Mouse (Mus musculus): ENCODE measurements at regions not wholly inside any gene's neighbourhood (a gene's known extent, or its start where the extent isn't known, plus 50 kb on each side); places are given as distances from the start of the nearest gene placed in this dataset.

GRCm38 (mm10) chr1:92731353-92732282 is 83.0 kb upstream of the Otos start:
- no peak for DNase-seq (ENCODE audit: low spot score in 2 of 2)

DNA sequence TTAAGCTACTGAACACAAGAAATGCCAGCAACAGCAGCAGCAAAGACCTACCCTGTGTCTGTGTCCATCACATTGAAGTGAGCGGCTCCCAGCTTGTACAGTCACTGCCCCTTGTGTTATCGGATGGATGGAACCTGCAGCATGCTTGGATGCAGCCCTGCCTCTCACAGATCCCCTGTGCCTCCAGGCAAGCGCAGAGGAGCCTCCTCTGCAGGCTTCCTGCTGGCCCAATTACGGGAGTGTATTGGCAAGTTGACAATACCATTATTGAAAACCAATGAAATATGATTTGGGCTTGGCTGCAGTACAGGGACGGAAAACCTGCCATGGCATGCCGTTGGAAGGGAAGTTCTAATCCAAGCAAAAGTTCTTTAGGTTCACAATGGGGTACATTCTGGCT is 81.9 kb upstream of the Otos start:
- peak; percentile 56 to 74 for DNase-seq (ENCODE audit: low spot score in 2 of 2)

GRCm38 (mm10) chr1:92727961-92728360 is 79.3 kb upstream of the Otos start:
- DNase-seq (ENCODE audit: low spot score in 2 of 2): peak in 1 of 2 experiments; percentile 55

DNA sequence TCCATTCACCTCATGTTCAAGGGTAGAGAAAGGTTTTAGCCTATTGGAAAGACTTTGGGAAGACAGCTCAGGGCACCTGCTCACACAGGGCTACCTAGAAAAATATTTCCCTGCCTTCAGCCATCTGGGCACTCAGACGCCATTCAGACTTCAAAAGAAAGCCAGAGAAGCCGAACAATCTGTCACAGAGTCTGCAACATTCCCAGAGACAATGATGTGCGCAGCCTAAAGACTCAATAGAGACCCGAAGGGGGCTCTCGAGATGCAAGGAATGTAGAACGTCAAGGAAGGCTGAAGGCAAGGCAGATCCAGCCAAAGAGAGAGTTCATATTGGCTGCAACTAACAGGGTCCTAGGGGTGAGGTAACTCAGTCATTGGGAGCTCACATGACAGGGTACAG is 78.7 kb upstream of the Otos start:
- no peak for DNase-seq (ENCODE audit: low spot score in 2 of 2)

GRCm38 (mm10) chr1:92726341-92726740 is 77.7 kb upstream of the Otos start:
- DNase-seq (ENCODE audit: low spot score in 2 of 2): peak; percentile 49 to 77

- DNase-seq (ENCODE audit: low spot score in 2 of 2): no peak
These were observed 75.5 kb upstream of the Otos start for GRCm38 (mm10) chr1:92724135-92724534.

DNA sequence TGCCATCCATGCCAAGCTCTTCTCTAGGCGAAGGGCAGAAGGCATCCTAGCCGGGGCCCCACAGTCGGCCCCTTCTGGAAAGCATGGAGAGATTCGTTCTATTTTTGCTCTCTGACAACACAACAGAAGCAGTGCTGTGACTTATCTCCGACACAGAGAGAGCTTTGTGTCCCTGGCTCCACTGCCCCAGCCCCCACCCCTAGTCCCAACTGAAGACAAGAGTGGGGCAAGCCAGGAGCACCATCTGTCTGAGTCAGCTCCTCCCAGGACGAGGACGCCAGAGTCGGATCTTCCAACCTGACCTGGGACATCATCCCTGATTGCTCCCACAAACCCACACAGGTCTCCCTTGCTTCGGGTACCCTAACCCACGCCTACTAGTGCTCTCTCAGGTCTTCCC is 71.9 kb upstream of the Otos start:
- peak in 1 of 2 experiments; percentile 48 for DNase-seq (ENCODE audit: low spot score in 2 of 2)

DNA sequence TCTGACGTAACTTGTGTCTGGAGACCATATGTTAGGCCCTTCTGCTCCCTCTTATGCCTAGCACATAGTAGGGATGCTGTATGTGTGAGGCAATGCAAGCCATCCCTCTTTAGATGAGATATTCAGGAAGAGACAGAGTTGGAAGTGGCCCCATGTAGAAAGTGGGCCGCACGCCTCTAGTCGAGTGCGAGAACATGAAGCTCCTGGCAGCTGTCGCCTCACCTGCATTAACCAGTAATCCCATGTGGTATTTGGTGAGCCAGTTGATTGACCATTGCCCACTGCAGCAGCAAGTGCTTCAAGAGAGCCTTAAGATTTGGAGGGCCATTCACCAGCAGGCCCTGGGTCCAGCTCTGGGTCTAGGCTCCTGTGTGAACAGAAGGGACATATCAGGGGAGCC is 71.2 kb upstream of the Otos start:
- DNase-seq (ENCODE audit: low spot score in 2 of 2): no peak

- DNase-seq (ENCODE audit: low spot score in 2 of 2): no peak
These were observed 69.5 kb upstream of the Otos start for GRCm38 (mm10) chr1:92718108-92718507.

DNA sequence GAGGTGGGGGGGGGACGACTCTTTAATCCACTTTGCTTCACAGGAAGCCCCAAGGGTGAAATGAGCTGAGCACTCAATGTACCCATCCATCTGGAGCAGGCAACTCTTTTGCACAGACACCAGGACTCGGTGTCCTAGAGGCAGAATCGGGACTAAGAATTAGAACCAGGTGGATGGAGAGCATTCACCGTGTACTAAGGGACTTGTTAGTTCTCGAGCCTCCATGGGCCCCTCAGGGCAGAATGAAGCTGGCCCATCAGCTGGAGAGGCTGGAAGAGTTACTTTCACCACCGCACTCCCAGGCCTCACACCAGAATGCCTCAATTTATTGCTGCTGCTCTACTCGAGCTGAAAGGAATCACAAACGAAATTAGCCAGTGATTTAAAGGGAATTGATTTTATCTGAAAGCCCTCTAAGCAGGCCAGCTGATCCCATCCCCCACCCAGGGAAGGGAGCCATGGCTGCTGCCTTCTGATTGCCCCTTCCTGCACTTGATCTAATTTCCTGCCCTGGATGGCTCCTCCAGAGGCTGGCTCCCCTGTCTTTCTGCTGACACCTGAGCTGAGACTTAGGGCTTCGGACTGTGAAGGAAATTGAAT is 66.2 kb upstream of the Otos start:
- DNase-seq (ENCODE audit: low spot score in 2 of 2): no peak

GRCm38 (mm10) chr1:92712366-92712765 is 63.7 kb upstream of the Otos start:
- DNase-seq (ENCODE audit: low spot score in 2 of 2): peak; percentile 55 to 79

DNA sequence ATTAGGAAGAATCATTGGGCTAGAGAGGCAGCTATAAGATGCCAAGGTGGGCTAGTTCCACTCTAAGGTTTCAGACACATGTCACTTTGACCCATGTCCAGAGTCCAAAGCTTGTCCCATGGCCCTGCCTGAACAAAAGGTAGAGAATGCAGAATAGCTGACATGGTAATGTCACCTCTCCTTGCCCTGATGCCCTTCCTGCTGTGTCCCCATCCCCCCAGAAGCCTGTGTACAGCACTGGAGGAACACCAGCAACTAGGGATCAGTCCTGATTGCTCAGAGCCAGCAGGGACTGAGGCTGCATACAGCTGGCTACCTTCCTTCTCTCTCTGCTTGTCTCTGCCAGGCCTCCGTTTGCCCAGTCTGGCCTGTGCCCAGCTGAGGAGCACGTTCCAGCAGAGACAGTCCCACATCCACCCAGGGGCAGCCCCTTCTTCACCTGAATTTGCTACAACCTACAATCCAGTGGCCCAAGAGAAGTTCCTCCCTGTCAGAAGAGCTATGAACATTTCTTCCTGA is 61.7 kb upstream of the Otos start:
- DNase-seq (ENCODE audit: low spot score in 2 of 2): no peak

DNA sequence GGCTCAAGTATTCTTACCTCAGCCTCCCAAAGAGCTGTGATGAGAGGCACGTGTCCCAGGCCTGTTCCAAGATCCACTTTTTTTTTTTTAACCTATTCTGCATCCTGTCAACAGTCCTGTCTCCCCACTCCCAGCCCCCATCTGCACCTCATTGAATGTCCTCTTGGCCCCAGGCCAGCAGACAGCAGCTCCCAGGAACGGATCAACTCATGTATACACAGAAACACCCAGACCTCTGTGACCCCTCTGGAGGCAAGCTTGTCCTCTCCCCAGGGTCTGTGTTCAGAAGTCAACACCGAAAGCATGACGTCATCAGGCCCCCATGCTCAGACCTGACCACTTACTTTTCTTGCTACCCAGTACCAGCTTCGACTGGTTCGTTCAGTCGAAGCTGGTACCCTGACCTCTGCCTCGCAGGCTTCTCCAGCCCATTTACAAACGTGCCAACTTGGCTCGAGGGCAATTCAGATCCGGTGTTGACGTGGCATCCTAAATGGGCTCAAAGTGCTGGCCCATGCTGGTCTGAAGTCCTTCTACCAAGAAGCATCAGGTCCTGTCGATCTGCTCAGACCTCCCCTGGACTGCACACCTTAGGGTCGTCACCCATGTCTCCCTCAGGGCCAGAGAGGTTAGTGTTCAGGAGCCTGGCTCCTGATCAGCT is 60.7 kb upstream of the Otos start:
- DNase-seq (ENCODE audit: low spot score in 2 of 2): no peak

- no peak for DNase-seq (ENCODE audit: low spot score in 2 of 2)
These were observed 59.6 kb upstream of the Otos start for GRCm38 (mm10) chr1:92707917-92708897.

DNA sequence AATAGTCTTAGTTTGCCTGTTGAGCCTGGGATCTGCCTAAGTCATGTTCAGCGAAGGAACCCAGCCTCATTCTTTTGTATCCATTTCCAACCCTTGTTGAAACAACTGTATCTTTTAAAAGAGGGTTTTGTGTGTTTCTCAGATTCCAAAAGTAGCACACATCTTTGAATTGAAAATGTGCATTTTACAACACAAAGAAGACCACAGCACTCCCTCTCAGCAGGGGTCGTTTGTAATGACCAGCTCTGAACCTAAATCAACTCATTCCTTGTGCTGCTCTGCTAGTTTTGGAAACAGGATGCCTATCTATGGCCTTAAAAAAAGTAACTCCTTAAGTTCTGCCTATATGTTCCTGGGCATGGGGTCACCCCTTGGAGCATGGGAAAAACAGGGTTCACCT is 58.8 kb upstream of the Otos start:
- no peak for DNase-seq (ENCODE audit: low spot score in 2 of 2)

GRCm38 (mm10) chr1:92703903-92704302 is 55.3 kb upstream of the Otos start:
- DNase-seq (ENCODE audit: low spot score in 2 of 2): peak in 1 of 2 experiments; percentile 21

DNA sequence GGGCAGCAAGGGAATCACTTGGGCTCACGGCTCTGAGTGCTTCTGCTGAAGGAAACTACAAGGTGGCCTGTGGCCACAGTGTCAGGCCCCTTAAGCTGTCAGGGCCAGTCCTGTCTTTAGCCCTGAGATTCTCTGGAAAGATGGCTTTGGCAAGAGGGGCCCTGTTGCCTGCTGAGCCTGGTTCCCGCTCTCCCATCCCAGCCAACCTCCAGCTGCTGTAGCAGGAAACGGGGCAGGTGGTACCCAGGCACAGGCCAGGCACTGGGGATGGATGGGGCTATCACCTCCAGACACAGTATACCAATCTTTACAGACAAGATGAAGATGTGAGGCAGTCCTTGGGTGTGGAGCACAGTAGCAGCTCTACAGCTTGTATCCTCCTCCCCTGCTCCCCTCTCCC is 54.6 kb upstream of the Otos start:
- no peak for DNase-seq (ENCODE audit: low spot score in 2 of 2)

DNA sequence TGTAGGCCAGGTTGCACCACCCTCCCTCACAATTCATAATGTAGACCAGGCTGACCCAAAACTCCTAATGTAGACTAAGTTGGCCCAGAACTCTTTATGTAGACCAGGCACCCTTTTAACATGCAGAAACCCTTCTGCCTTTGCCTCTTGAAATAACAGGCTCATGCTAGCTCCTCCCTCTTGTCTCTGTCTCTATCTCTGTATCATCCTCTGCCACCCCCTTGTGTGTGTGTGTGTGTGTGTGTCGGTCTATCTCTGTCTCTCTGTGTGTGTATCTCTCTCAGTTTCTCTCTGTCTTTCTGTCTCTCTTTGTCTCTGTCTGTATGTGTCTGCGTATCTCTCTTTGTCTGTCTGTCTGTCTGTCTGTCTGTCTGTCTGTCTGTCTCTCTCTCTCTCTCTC is 51.5 kb upstream of the Otos start:
- no peak for DNase-seq (ENCODE audit: low spot score in 2 of 2)

- no peak for DNase-seq (ENCODE audit: low spot score in 2 of 2)
These were observed 51.1 kb upstream of the Otos start for GRCm38 (mm10) chr1:92699697-92700096.

- DNase-seq (ENCODE audit: low spot score in 2 of 2): peak; percentile 79 to 89
These were observed 50.4 kb upstream of the Otos start for GRCm38 (mm10) chr1:92699048-92699447.

DNA sequence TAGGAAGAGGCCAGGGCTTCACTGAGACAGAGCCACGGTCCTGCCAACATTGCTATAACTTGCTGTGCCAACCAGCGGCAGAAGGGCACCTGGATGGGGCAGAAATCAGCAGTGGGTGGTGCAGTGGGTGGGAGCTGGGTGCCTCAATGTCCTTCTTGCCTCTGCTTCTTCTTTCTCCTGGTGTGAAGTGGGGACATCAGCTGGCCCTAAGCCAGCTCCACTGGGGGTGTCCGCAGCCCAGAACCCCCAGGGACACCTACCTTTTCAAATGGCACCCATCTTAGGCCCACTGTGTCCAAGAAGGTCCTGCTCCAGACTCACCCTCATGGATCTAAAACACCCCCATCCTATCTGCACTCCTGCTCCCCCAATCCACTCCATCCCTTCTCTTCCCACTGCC is 49.9 kb upstream of the Otos start:
- no peak for DNase-seq (ENCODE audit: low spot score in 2 of 2)
